Mouse (Mus musculus) liver, embryonic 13.5 days (tissue): Measurements from ENCODE around the gene Tpm4. TPM values are rescaled to one million over a fixed set of nuclear protein-coding genes. Genes with fewer than 3 reads are reported as not detected.

Experiments used
- ATAC-seq: fragments of 200-750 bp; cut with Nextera tagmentation; 2 replicates; pipeline ENCODE4 v1.8.0; 2017; ENCODE audit warnings: low read depth, mild to moderate bottlenecking, moderate number of reproducible peaks, moderate library complexity
- DNase-seq: peaks from one replicate; pipeline ENCODE4 v3.0.0; 2022
- H3K27ac ChIP-seq: fragments of 300-500 bp; sonication (generic); 2 replicates; pipeline ENCODE4 v1.5.1; 2015; ENCODE audit warnings: moderate library complexity, mild to moderate bottlenecking, inconsistent platforms
- H3K27me3 ChIP-seq: fragments of 300-500 bp; sonication (generic); 2 replicates; pipeline ENCODE4 v1.6.1; 2015; ENCODE audit warnings: mild to moderate bottlenecking, inconsistent platforms
- H3K36me3 ChIP-seq: fragments of 300-500 bp; sonication (generic); 2 replicates; pipeline ENCODE4 v1.6.1; 2015; ENCODE audit warnings: mild to moderate bottlenecking, inconsistent platforms
- H3K4me1 ChIP-seq: fragments of 300-500 bp; sonication (generic); replicated peaks from 2 replicates; pipeline ENCODE4 v1.6.1; 2015; ENCODE audit warnings: inconsistent platforms
- H3K4me2 ChIP-seq: fragments of 300-500 bp; sonication (generic); 2 replicates; pipeline ENCODE4 v1.6.1; 2015; ENCODE audit warnings: inconsistent platforms, mild to moderate bottlenecking, moderate library complexity
- H3K4me3 ChIP-seq: fragments of 300-500 bp; sonication (generic); replicated peaks from 2 replicates; pipeline ENCODE4 v1.5.1; 2015; ENCODE audit warnings: mild to moderate bottlenecking, inconsistent platforms
- H3K9ac ChIP-seq: fragments of 300-500 bp; sonication (generic); 2 replicates; pipeline ENCODE4 v1.6.1; 2015; ENCODE audit warnings: mild to moderate bottlenecking, inconsistent platforms
- H3K9me3 ChIP-seq: fragments of 300-500 bp; sonication (generic); replicated peaks from 2 replicates; pipeline ENCODE4 v1.6.1; 2016; ENCODE audit warnings: inconsistent platforms
- WGBS: fragments of 180-500 bp; shearing (Covaris S2); methylation state at CpG from one replicate; pipeline ENCODE4 v1.1.7; 2015; ENCODE audit not compliant: insufficient replicate concordance; 5-methylcytosine and 5-hydroxymethylcytosine counted together
- polyA plus RNA-seq: library from polyadenylated mRNA; unstranded; fragments of >200 nt; fragmentation: Nextera tagmentation; extraction: Ambion mirVana; gene quantifications from 2 replicates; pipeline ENCODE4 v1.2.1, GENCODE M21; 2015

Gene Tpm4
- polyA plus RNA-seq, 1 experiment from 2014 or later: 110 TPM

- Histone ChIP-seq H3K36me3 (no peaks in the 10 kb centered on the region), H3K4me1 (no peaks in the 10 kb centered on the region), H3K9ac (no peak overlapping the region), H3K4me3 (no peak overlapping the region), H3K27ac (no peak overlapping the region), H3K4me2 (no peak overlapping the region), H3K27me3 (no peaks in the 10 kb centered on the region), H3K9me3 (peaks cover 7% of the 10 kb centered on the region; the same call in 1 of the 2 replicates)
- DNase-seq (no peak), ATAC-seq (no peak)
- WGBS: 48% methylated on average over 8 of the region's 8 CpGs
Measured at GRCm38 (mm10) chr8:72197997-72198396, 63.2 kb downstream of the Tpm4 start.

Other genes starting within 250 kb of the Tpm4 start
- gene Zfp882, start 226.4 kb upstream of the Tpm4 start, polyA plus RNA-seq: 0.81 and 0.82 TPM in 2 replicates
- 8.8 and 10.3 TPM in 2 replicates for gene Zfp617, start 226.3 kb upstream of the Tpm4 start, polyA plus RNA-seq
- gene Zfp961, start 183.9 kb upstream of the Tpm4 start, polyA plus RNA-seq: 9.0 and 11.9 TPM in 2 replicates
- 1.6 and 1.9 TPM in 2 replicates for gene Cyp4f18, start 125.3 kb upstream of the Tpm4 start, polyA plus RNA-seq
- not detected in 2 replicates for gene Olfr372, start 93.8 kb upstream of the Tpm4 start, polyA plus RNA-seq
- 0.03 TPM in 2 replicates for gene Olfr373, start 51.8 kb upstream of the Tpm4 start, polyA plus RNA-seq
- not detected in 2 replicates for gene Olfr374, start 27.9 kb upstream of the Tpm4 start, polyA plus RNA-seq
- 75.4 and 97.2 TPM in 2 replicates for gene Rab8a, start 26.2 kb downstream of the Tpm4 start, polyA plus RNA-seq
- 0.16 and 0.29 TPM in 2 replicates for gene Hsh2d, start 54.7 kb downstream of the Tpm4 start, polyA plus RNA-seq
- not detected in 2 replicates for gene Cib3, start 77.9 kb downstream of the Tpm4 start, polyA plus RNA-seq
- not detected in 2 replicates for gene Gm11034, start 78.7 kb downstream of the Tpm4 start, polyA plus RNA-seq
- 38.8 and 43.4 TPM in 2 replicates for gene Fam32a, start 84.8 kb downstream of the Tpm4 start, polyA plus RNA-seq
- gene Ap1m1, start 105.0 kb downstream of the Tpm4 start, polyA plus RNA-seq: 64.1 and 67.7 TPM in 2 replicates
- 8.9 and 11.2 TPM in 2 replicates for gene Gm10282, start 170.3 kb downstream of the Tpm4 start, polyA plus RNA-seq
- 2.1 and 2.9 TPM in 2 replicates for gene Klf2, start 184.1 kb downstream of the Tpm4 start, polyA plus RNA-seq